Mouse (Mus musculus) heart, embryonic 15.5 days (tissue): Measurements from ENCODE around the gene Trpv4. TPM values are rescaled to one million over a fixed set of nuclear protein-coding genes. Genes with fewer than 3 reads are reported as not detected.

Experiments used
- ATAC-seq: fragments of 200-750 bp; cut with Nextera tagmentation; replicated peaks from 2 replicates; pipeline ENCODE4 v1.8.0; 2017; ENCODE audit warnings: low read depth, moderate TSS enrichment; ENCODE audit not compliant: insufficient number of reproducible peaks, insufficient read depth, low FRiP score
- H3K27ac ChIP-seq: fragments of 300-500 bp; sonication (generic); 2 replicates; pipeline ENCODE4 v1.5.1; 2015; ENCODE audit warnings: mild to moderate bottlenecking, inconsistent platforms
- H3K27me3 ChIP-seq: fragments of 300-500 bp; sonication (generic); 2 replicates; pipeline ENCODE4 v1.6.1; 2015; ENCODE audit warnings: inconsistent platforms
- H3K36me3 ChIP-seq: fragments of 300-500 bp; sonication (generic); 2 replicates; pipeline ENCODE4 v1.6.1; 2015; ENCODE audit warnings: mild to moderate bottlenecking, inconsistent platforms
- H3K4me1 ChIP-seq: fragments of 300-500 bp; sonication (generic); replicated peaks from 2 replicates; pipeline ENCODE4 v1.6.1; 2015; ENCODE audit warnings: inconsistent platforms
- H3K4me2 ChIP-seq: fragments of 300-500 bp; sonication (generic); 2 replicates; pipeline ENCODE4 v1.6.1; 2015; ENCODE audit warnings: inconsistent platforms, mild to moderate bottlenecking, moderate library complexity
- H3K4me3 ChIP-seq: fragments of 300-500 bp; sonication (generic); 2 replicates; pipeline ENCODE4 v1.5.1; 2015; ENCODE audit warnings: mild to moderate bottlenecking, inconsistent platforms
- H3K9ac ChIP-seq: fragments of 300-500 bp; sonication (generic); 2 replicates; pipeline ENCODE4 v1.6.1; 2015; ENCODE audit warnings: mild to moderate bottlenecking, inconsistent platforms
- H3K9me3 ChIP-seq: fragments of 300-500 bp; sonication (generic); replicated peaks from 2 replicates; pipeline ENCODE4 v1.6.1; 2016; ENCODE audit warnings: inconsistent platforms
- WGBS: fragments of 180-500 bp; shearing (Covaris S2); methylation state at CpG from one replicate; pipeline ENCODE4 v1.1.7; 2015; ENCODE audit warnings: mixed read lengths; 5-methylcytosine and 5-hydroxymethylcytosine counted together
- polyA plus RNA-seq: library from polyadenylated mRNA; unstranded; fragments of >200 nt; fragmentation: Nextera tagmentation; extraction: Ambion mirVana; gene quantifications from 2 replicates; pipeline ENCODE4 v1.2.1, GENCODE M21; 2015

The Trpv4 gene
- polyA plus RNA-seq, 1 experiment from 2014 or later, result 1.00 TPM

DNA sequence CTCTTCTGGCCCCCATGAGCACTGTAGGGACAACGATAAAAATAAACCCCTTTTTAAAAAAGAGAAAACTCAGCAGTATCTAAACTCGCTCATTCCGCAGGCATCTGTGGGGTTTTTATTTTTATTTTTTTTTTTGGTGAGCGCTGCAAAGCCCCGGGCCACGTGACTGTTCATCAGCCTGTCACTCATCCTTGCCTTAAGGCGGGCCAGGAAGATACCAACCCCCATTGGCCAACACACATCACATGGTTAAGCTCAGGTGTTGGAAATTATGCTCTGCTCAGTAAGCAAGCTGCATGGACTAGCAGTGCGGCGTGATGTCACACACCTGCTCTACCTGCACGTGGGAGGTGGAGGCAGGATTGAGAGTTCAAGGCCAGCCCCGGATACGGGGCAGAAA, 40.4 kb downstream of the Trpv4 start:
- ATAC-seq, result no peak

GRCm38 (mm10) chr5:114616336-114617061, 41.7 kb downstream of the Trpv4 start:
- no peak overlapping the region for H3K4me3 ChIP-seq
- H3K4me1 ChIP-seq, result no peaks in the 10 kb centered on the region
- H3K9ac ChIP-seq, result no peak overlapping the region
- H3K9me3 ChIP-seq, result no peaks in the 10 kb centered on the region
- H3K4me2 ChIP-seq, result no peak overlapping the region
- ATAC-seq, result no peak
- peaks cover 11% of the 10 kb centered on the region for H3K27me3 ChIP-seq
- no peaks in the 10 kb centered on the region for H3K36me3 ChIP-seq
- H3K27ac ChIP-seq, result no peak overlapping the region
- WGBS, result 78% methylated on average over 11 of the region's 11 CpGs

More for the DNA sequence above, 40.4 kb downstream of the Trpv4 start:
- no peaks in the 10 kb centered on the region for H3K4me1 ChIP-seq
- no peak overlapping the region for H3K27ac ChIP-seq
- 69% methylated on average over 12 of the region's 12 CpGs for WGBS
- peaks cover 11% of the 10 kb centered on the region for H3K27me3 ChIP-seq
- H3K36me3 ChIP-seq, result no peaks in the 10 kb centered on the region
- H3K4me2 ChIP-seq, result no peak overlapping the region
- H3K4me3 ChIP-seq, result no peak overlapping the region
- H3K9me3 ChIP-seq, result no peaks in the 10 kb centered on the region
- H3K9ac ChIP-seq, result no peak overlapping the region

DNA sequence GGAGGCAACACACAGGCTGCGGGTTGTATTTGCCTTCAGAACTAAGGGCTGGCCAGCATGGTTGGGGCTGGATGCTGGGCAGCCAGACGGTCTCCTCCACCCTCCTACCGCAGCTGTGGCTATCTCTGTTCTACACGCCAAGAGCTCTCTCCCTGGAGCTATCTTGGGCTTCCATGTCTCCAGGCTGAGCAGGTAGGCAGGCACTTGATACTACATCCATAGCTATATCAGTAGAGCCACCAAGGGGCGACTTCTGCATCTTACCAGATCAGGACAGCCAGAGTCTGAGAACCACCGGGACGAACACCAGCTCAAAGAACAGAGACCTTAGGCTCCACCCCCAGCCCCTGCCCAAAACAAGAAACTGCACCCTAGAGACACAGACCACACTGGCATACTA, 43.4 kb downstream of the Trpv4 start:
- H3K4me3 ChIP-seq, result no peak overlapping the region
- no peak overlapping the region for H3K4me2 ChIP-seq
- H3K9ac ChIP-seq, result no peak overlapping the region
- no peak overlapping the region for H3K27ac ChIP-seq
- H3K36me3 ChIP-seq, result no peaks in the 10 kb centered on the region
- ATAC-seq, result no peak
- no peaks in the 10 kb centered on the region for H3K4me1 ChIP-seq
- H3K27me3 ChIP-seq, result peaks cover 14% of the 10 kb centered on the region
- no peaks in the 10 kb centered on the region for H3K9me3 ChIP-seq
- WGBS, result 42% methylated on average over 7 of the region's 7 CpGs

DNA sequence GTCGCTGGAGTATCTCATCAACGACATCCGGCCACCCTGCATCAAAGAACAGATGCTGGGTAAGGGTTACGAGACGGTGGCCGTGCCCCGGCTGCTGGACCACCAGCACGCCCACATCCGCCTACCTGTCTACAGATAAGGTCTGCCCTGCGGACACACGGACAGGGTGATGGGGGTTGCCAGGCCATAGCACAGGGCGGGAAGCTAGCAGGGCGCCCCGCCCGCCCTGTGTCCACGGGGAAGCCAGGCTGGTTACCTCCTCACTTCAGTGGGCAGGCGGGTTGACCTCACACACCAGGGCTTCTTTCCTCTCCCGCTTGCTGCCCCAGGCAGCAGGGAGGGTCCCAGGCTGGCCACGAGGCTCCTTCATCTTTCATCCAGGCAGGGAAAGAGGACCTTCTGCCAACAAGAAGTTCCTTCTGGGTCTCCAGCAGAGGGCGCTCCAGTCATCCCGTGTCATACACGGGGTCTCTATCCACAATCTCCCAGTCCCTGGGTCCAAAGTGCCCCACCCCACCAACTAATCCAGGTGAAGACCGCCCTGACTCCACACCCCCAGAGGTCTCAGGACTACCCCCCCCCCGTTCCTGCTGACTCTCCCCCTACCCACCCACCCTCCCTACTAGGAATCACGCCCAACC, 46.1 kb downstream of the Trpv4 start:
- ATAC-seq, result no peak
- no peak overlapping the region for H3K4me2 ChIP-seq
- no peak overlapping the region for H3K9ac ChIP-seq
- H3K4me1 ChIP-seq, result peaks cover 12% of the 10 kb centered on the region
- no peaks in the 10 kb centered on the region for H3K36me3 ChIP-seq
- no peak overlapping the region for H3K4me3 ChIP-seq
- no peaks in the 10 kb centered on the region for H3K9me3 ChIP-seq
- peaks cover 15% of the 10 kb centered on the region for H3K27me3 ChIP-seq
- 58% methylated on average over 25 of the region's 25 CpGs for WGBS
- no peak overlapping the region for H3K27ac ChIP-seq

DNA sequence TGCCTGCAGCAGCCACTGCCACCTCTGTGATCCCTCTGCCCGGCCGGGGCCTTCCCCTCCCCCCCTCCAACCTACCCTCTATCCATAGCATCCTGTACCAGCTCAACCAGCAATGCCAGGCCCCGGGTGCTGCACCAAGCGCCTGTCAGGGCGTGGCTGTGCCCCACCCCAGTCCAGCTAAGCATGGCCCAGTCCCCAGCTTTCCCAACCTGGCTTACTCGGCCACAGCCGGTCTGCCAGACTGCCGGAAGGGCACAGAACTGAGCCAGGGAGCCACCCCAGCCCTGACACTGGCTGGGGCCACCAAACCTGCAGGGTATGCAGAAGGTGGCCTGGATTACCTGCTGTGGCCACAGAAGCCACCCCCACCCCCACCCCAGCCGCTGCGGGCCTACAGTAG, 47.0 kb downstream of the Trpv4 start:
- 82% methylated on average over 10 of the region's 10 CpGs for WGBS
- no peak for ATAC-seq
- Histone ChIP-seq H3K27ac (no peak overlapping the region), H3K9ac (no peak overlapping the region), H3K27me3 (peaks cover 15% of the 10 kb centered on the region), H3K4me1 (peaks cover 12% of the 10 kb centered on the region), H3K4me2 (no peak overlapping the region), H3K36me3 (no peaks in the 10 kb centered on the region), H3K9me3 (no peaks in the 10 kb centered on the region), H3K4me3 (no peak overlapping the region)

- Histone ChIP-seq H3K27me3 (peaks cover 13% of the 10 kb centered on the region), H3K9me3 (no peaks in the 10 kb centered on the region), H3K4me1 (peaks cover 18% of the 10 kb centered on the region), H3K9ac (no peak overlapping the region), H3K27ac (no peak overlapping the region), H3K36me3 (no peaks in the 10 kb centered on the region), H3K4me3 (no peak overlapping the region), H3K4me2 (no peak overlapping the region)
- ATAC-seq, result no peak
- 10% methylated on average over 12 of the region's 12 CpGs for WGBS
Measured at GRCm38 (mm10) chr5:114608516-114608915, 49.7 kb downstream of the Trpv4 start.

DNA sequence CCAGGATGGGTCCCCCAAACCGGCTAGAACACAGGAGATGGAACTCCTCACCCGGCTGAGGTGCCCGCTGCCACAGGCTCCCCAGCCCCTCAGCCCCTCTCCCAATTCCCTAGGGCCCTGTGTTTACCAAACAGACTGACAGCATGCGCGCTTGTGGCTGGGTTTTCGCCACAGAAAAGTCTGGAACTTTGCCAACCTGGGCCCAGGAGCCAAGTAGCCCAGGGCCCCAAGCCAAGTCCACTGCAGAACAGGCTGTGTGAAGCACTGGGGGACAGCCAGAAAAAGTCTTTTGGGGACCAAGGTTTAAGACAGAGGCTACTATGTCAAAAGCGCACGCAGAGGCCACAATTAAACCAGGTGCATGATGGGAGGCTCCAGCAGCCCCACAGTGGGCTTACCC, 50.6 kb downstream of the Trpv4 start:
- 57% methylated on average over 8 of the region's 8 CpGs for WGBS
- Histone ChIP-seq H3K4me2 (no peak overlapping the region), H3K36me3 (no peaks in the 10 kb centered on the region), H3K9ac (no peak overlapping the region), H3K27me3 (peaks cover 12% of the 10 kb centered on the region), H3K9me3 (no peaks in the 10 kb centered on the region), H3K4me3 (no peak overlapping the region), H3K27ac (no peak overlapping the region), H3K4me1 (peaks cover 18% of the 10 kb centered on the region)
- ATAC-seq, result no peak

- ATAC-seq, result no peak
- Histone ChIP-seq H3K9me3 (no peaks in the 10 kb centered on the region), H3K4me3 (no peak overlapping the region), H3K36me3 (no peaks in the 10 kb centered on the region), H3K4me2 (no peak overlapping the region), H3K9ac (no peak overlapping the region), H3K27me3 (peaks cover 12% of the 10 kb centered on the region), H3K4me1 (peaks cover 18% of the 10 kb centered on the region), H3K27ac (no peak overlapping the region)
- WGBS, result 79% methylated on average over 6 of the region's 6 CpGs
Measured at GRCm38 (mm10) chr5:114605981-114606380, 52.2 kb downstream of the Trpv4 start.

GRCm38 (mm10) chr5:114604781-114605290, 53.4 kb downstream of the Trpv4 start:
- Histone ChIP-seq H3K27ac (no peak overlapping the region), H3K4me3 (no peak overlapping the region), H3K27me3 (peaks cover 8% of the 10 kb centered on the region), H3K4me1 (peaks cover 18% of the 10 kb centered on the region), H3K9ac (no peak overlapping the region), H3K36me3 (no peaks in the 10 kb centered on the region), H3K9me3 (no peaks in the 10 kb centered on the region), H3K4me2 (no peak overlapping the region)
- ATAC-seq, result no peak; the same call in 1 of the 2 replicates
- 41% methylated on average over 11 of the region's 11 CpGs for WGBS

GRCm38 (mm10) chr5:114603975-114604374, 54.2 kb downstream of the Trpv4 start:
- Histone ChIP-seq H3K4me3 (no peak overlapping the region), H3K36me3 (no peaks in the 10 kb centered on the region), H3K27me3 (no peaks in the 10 kb centered on the region), H3K9me3 (no peaks in the 10 kb centered on the region), H3K4me2 (no peak overlapping the region), H3K9ac (no peak overlapping the region), H3K27ac (no peak overlapping the region), H3K4me1 (peaks cover 18% of the 10 kb centered on the region)
- ATAC-seq, result no peak
- WGBS, result 76% methylated on average over 5 of the region's 5 CpGs

DNA sequence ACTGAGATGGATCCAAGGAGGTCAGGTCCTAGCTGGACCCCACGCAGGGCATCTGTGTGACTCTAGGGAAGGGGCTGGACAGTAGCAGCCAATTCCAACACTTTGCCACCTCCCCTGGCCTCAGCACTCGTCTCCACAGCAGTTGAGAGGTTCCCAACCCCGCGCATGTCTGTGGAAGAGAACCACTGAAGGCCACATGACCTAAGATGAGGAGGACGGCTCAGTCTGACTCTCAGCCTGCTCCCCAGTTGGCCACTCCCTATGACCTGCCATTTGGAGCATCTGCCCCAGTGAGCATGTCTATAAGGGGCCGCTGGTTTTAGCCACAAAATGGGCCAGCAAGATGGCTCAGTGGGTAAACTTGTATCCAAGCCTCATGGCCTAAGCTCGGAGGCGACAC, 56.2 kb downstream of the Trpv4 start:
- Histone ChIP-seq H3K9ac (no peak overlapping the region), H3K4me2 (no peak overlapping the region), H3K36me3 (no peaks in the 10 kb centered on the region), H3K9me3 (no peaks in the 10 kb centered on the region), H3K4me1 (peaks cover 12% of the 10 kb centered on the region; the same call in 1 of the 2 replicates), H3K27ac (no peak overlapping the region), H3K27me3 (no peaks in the 10 kb centered on the region), H3K4me3 (no peak overlapping the region)
- WGBS, result 72% methylated on average over 8 of the region's 8 CpGs
- no peak for ATAC-seq
